In the genomic region with DNA sequence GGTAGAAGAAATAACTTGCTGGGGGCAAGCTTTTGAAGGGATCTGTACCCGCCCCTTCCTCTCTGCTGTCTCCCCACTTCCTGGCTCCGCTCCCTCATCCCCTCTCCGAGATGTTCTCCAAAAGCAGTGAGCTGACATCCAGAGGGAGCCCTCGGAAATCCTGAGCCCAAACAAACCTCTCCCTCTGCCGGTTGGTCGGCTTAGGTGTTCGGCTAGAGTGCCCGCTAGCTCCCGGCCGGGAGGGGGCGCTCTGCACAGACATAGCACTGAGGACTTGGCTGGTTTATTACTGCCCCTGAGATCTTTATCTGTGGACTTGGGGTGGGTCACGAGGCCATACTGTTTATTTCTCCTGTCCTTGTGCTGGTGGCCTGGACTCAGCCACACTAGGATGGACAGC, we compare ENCODE assay signal across 11 mouse cellular contexts. TPM values are rescaled to one million over a fixed set of nuclear protein-coding genes. Genes with fewer than 3 reads are reported as not detected.
A peak's percentile ranks its signal among the peaks of the same experiment; 100 is the strongest.
DNase-seq lines count a peak whose midpoint lies in the region; ATAC-seq and TF ChIP-seq lines count a peak whose summit lies in the region.
"Had no signal": no experiment of that assay in that cellular context is flagged by ENCODE, and none has a peak within 500 bp of the region (broad histone marks: within the 10 kb centered on the region; RNA-seq: fewer than 3 reads in every experiment).

No protein-coding gene starts in this region.

- peak; percentile 59 for ATAC-seq in granulocyte monocyte progenitor cell, adult 5-6 weeks (replicated peaks; ENCODE audit: poor library complexity, severe bottlenecking)

- DNase-seq in layer of hippocampus, adult 2 months (ENCODE audit: low spot score in 2 of 2): no peak
- no peak for DNase-seq in layer of hippocampus, adult 9-11 months
- peak; percentile 63 for DNase-seq in ES-E14 (ENCODE audit: low read depth, low spot score)
- peak; percentile 75 for DNase-seq in retina, embryonic 14.5 days (ENCODE audit: low spot score)
- DNase-seq in layer of hippocampus, adult 9-10 months (ENCODE audit: low spot score): no peak
- DNase-seq in left cerebral cortex, adult 9 months (ENCODE audit: low spot score in 2 of 2): no peak
- DNase-seq: right cerebral cortex, postnatal 25 days had no signal

- H3K36me3 ChIP-seq in ES-E14 (ENCODE audit: control insufficient read depth, insufficient read depth, low read length, poor library complexity, severe bottlenecking): no peaks in the 10 kb centered on the region
- H3K36me3 ChIP-seq: midbrain, embryonic 12.5 days had no signal

- peak; percentile 71 for TF ChIP-seq CTCF in layer of hippocampus, adult 2 months (conservative IDR thresholded peaks at IDR 0.05)

- H3K4me3 ChIP-seq in layer of hippocampus, adult 2 months: no peak overlapping the region
- no peak overlapping the region for H3K4me3 ChIP-seq in ES-E14 (ENCODE audit: insufficient read depth in 1 of 2, low read depth in 1 of 2, low read length in 2 of 2, poor library complexity in 1 of 2, severe bottlenecking in 1 of 2)
- H3K4me3 ChIP-seq: erythroblast, embryonic 14.5 days; midbrain, embryonic 12.5 days had no signal

- in situ Hi-C loops in ES-E14 (cut with MboI; ENCODE audit: low sequenced_read_pairs in 2 of 2, unreplicated experiment in 2 of 2): no loop called here

- H3K9me3 ChIP-seq in ES-E14 (ENCODE audit: control insufficient read depth, insufficient read depth, low read depth, low read length): no peaks in the 10 kb centered on the region
- H3K9me3 ChIP-seq: midbrain, embryonic 12.5 days had no signal

- no peak overlapping the region for H3K9ac ChIP-seq in ES-E14 (ENCODE audit: insufficient read depth, low read depth, low read length, poor library complexity, severe bottlenecking)
- H3K9ac ChIP-seq: midbrain, embryonic 12.5 days had no signal

- no peak overlapping the region for H3K27ac ChIP-seq in layer of hippocampus, adult 2 months
- no peak overlapping the region for H3K27ac ChIP-seq in ES-E14 (ENCODE audit: insufficient read depth, low read depth, low read length, poor library complexity, severe bottlenecking)
- H3K27ac ChIP-seq: midbrain, embryonic 12.5 days had no signal

- H3K4me1 ChIP-seq in ES-E14 (ENCODE audit: control insufficient read depth in 2 of 2, insufficient read depth in 2 of 2, low read length in 2 of 2, poor library complexity in 1 of 2): peaks cover 0 to 6% of the 10 kb centered on the region in 2 experiments; a peak in 2 of 4 replicates

TF ChIP-seq in ES-E14, 5 proteins besides CTCF, POLR2A, EP300 and RAD21:
- TF ChIP-seq CHD2 (IDR thresholded peaks at IDR 0.05; ENCODE audit: low read depth, low read length) (no peak), HCFC1 (IDR thresholded peaks at IDR 0.05; ENCODE audit: borderline replicate concordance, insufficient read depth, low read length) (no peak), ZC3H11A (IDR thresholded peaks at IDR 0.05; ENCODE audit: borderline replicate concordance, low read depth, low read length) (no peak), MAFK (IDR thresholded peaks at IDR 0.05; ENCODE audit: insufficient read depth, low read depth, low read length) (no peak), ZNF384 (IDR thresholded peaks at IDR 0.05; ENCODE audit: low read depth, low read length) (no peak)
TF ChIP-seq in ES-E14: peak in this region for 0.

RNA-seq across cellular contexts. Expression of a gene that starts 3.1 kb away (rescaled TPM):
- total RNA-seq in layer of hippocampus, adult 2 months (2021): 1 to 10 TPM; 6.3 to 6.7 TPM
- 0.13 TPM in 1 of 2 replicates, not detected in the other for total RNA-seq in ES-E14 (2012; rRNA removed)
- total RNA-seq in granulocyte monocyte progenitor cell, adult 5-6 weeks (2014; fragmentation: Nextera tagmentation): not detected in 2 replicates
- not detected in 2 replicates for total RNA-seq in granulocyte monocyte progenitor cell, adult 5-6 weeks (2017)

RNA-seq across cellular contexts. Expression of a gene that starts 30.5 kb away (rescaled TPM):
- total RNA-seq in layer of hippocampus, adult 2 months (2021): 1 to 10 TPM; 1.7 to 1.9 TPM
- 0.80 and 0.90 TPM in 2 replicates for total RNA-seq in ES-E14 (2012; rRNA removed)
- total RNA-seq in granulocyte monocyte progenitor cell, adult 5-6 weeks (2014; fragmentation: Nextera tagmentation): not detected in 2 replicates
- total RNA-seq in granulocyte monocyte progenitor cell, adult 5-6 weeks (2017): not detected in 2 replicates

RNA-seq across cellular contexts. Expression of a gene that starts 33.8 kb away (rescaled TPM):
- 1 to 10 TPM; 2.6 to 3.1 TPM for total RNA-seq in layer of hippocampus, adult 2 months (2021)
- 0.67 and 0.74 TPM in 2 replicates for total RNA-seq in ES-E14 (2012; rRNA removed)
- total RNA-seq in granulocyte monocyte progenitor cell, adult 5-6 weeks (2014; fragmentation: Nextera tagmentation): not detected in 2 replicates
- not detected in 2 replicates for total RNA-seq in granulocyte monocyte progenitor cell, adult 5-6 weeks (2017)

RNA-seq across cellular contexts. Expression of a gene that starts 56.7 kb away (rescaled TPM):
- under 1 TPM; 0.47 to 0.87 TPM for total RNA-seq in layer of hippocampus, adult 2 months (2021)
- total RNA-seq in ES-E14 (2012; rRNA removed): 6.8 and 8.0 TPM in 2 replicates
- total RNA-seq in granulocyte monocyte progenitor cell, adult 5-6 weeks (2014; fragmentation: Nextera tagmentation): not detected in 2 replicates
- total RNA-seq in granulocyte monocyte progenitor cell, adult 5-6 weeks (2017): not detected in 2 replicates
- total RNA-seq: adrenal gland, postnatal 4 days had no signal

Comparison
In these comparisons a context has a peak if more than half of its experiments do, and no peak if none do; other contexts are left out.
1. DNase-seq: peak in ES-E14 (single experiment) and retina, embryonic 14.5 days (single experiment); none in layer of hippocampus, adult 2 months (0 of 2), layer of hippocampus, adult 9-11 months (single experiment), layer of hippocampus, adult 9-10 months (single experiment) and left cerebral cortex, adult 9 months (0 of 2).